Mouse (Mus musculus): ENCODE results near the gene Krr1. TPM values are rescaled to one million over a fixed set of nuclear protein-coding genes. Genes with fewer than 3 reads are reported as not detected.

Gene Krr1
- polyA plus RNA-seq, 1 experiment from 2014 or later = 32.0 TPM

DNA sequence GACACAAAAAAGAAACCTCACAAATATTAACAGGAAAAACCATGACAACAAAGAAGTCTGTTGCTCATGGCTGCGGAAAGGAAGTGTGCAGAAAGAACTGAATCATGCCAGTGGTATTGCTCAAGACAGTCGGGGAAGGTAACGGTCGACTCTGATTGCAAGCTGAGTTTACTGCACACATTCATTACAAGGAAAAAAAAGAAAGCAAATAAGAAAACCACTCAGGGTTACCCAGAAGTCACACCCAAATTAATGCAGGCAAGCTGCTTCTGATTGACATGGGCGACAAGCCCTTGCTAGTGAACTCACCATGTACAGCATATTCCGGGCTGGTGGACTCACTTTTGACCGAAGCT is 24.1 kb downstream of the Krr1 start:
- H3K4me3 ChIP-seq (replicated peaks; ENCODE audit: low read depth, low read length) = no peak overlapping the region
- DNase-seq (ENCODE audit: low spot score) (no peak), ATAC-seq (replicated peaks; ENCODE audit: low FRiP score, low read depth) (no peak)
- H3K36me3 ChIP-seq (ENCODE audit: insufficient read depth, low read length) = no peaks in the 10 kb centered on the region
- H3K4me2 ChIP-seq (ENCODE audit: low read length) = no peak overlapping the region
- 87% methylated on average over 7 of the region's 7 CpGs for WGBS
- no peaks in the 10 kb centered on the region for H3K9me3 ChIP-seq (replicated peaks; ENCODE audit: low read length)
- no peaks in the 10 kb centered on the region for H3K4me1 ChIP-seq (replicated peaks; ENCODE audit: insufficient read depth, low read length)
- H3K27me3 ChIP-seq (ENCODE audit: insufficient read depth, low read length) = no peaks in the 10 kb centered on the region
- no peak overlapping the region for H3K27ac ChIP-seq
- no peak for TF ChIP-seq CTCF (IDR thresholded peaks at IDR 0.05; ENCODE audit: low read depth)
- H3K9ac ChIP-seq (ENCODE audit: low read depth, low read length) = no peak overlapping the region

DNA sequence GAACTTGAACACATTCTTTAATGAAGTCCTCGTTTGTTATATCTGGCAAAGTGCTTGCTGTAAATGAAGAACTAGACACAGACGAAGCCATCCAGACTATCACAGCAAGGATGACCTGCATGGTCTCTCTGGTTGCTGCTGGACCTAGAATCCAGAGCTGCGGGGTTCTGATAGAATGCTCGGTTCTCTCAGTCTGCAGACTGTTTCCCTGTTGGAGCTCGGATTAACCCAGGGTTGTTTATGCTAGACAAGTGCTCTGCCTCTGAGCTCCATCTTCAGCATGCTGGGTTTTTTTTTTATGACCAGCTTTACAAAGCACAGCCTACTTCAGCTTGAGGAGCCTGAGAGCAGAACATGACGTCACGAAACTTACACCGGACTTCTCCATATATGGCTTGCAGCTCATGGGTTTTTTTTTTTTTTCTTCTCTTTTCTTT is 24.5 kb downstream of the Krr1 start:
- no peaks in the 10 kb centered on the region for H3K4me1 ChIP-seq (replicated peaks; ENCODE audit: insufficient read depth, low read length)
- H3K9me3 ChIP-seq (replicated peaks; ENCODE audit: low read length) = no peaks in the 10 kb centered on the region
- H3K36me3 ChIP-seq (ENCODE audit: insufficient read depth, low read length) = no peaks in the 10 kb centered on the region
- ATAC-seq (replicated peaks; ENCODE audit: low FRiP score, low read depth) (no peak), DNase-seq (ENCODE audit: low spot score) (no peak)
- no peak for TF ChIP-seq CTCF (IDR thresholded peaks at IDR 0.05; ENCODE audit: low read depth)
- WGBS = 73% methylated on average over 8 of the region's 8 CpGs
- H3K27ac ChIP-seq = no peak overlapping the region
- no peak overlapping the region for H3K4me3 ChIP-seq (replicated peaks; ENCODE audit: low read depth, low read length)
- no peak overlapping the region for H3K9ac ChIP-seq (ENCODE audit: low read depth, low read length)
- no peaks in the 10 kb centered on the region for H3K27me3 ChIP-seq (ENCODE audit: insufficient read depth, low read length)
- no peak overlapping the region for H3K4me2 ChIP-seq (ENCODE audit: low read length)

DNA sequence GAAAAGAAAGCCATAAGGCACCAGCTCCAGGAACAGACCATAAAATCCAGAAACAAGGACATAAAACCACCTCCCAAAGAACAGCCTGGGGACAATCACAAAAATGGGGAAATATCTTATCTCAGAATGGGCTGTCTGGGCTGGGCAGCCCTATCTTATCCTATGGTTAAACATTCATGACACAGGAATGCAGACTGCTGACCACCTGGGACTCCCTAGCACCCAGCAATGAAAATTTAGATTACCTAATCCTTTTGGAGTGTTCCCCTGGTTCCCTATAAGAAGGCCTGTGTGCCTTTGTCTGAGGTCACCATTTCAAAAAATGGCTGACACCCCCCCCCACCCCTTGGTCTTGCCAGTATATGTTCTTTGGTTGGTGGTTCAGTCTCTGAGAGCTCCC is 25.2 kb downstream of the Krr1 start:
- no peak overlapping the region for H3K9ac ChIP-seq (ENCODE audit: low read depth, low read length)
- H3K4me3 ChIP-seq (replicated peaks; ENCODE audit: low read depth, low read length) = no peak overlapping the region
- no peaks in the 10 kb centered on the region for H3K9me3 ChIP-seq (replicated peaks; ENCODE audit: low read length)
- no peak for TF ChIP-seq CTCF (IDR thresholded peaks at IDR 0.05; ENCODE audit: low read depth)
- DNase-seq (ENCODE audit: low spot score) (no peak), ATAC-seq (replicated peaks; ENCODE audit: low FRiP score, low read depth) (no peak)
- no peaks in the 10 kb centered on the region for H3K36me3 ChIP-seq (ENCODE audit: insufficient read depth, low read length)
- H3K27ac ChIP-seq = no peak overlapping the region
- H3K27me3 ChIP-seq (ENCODE audit: insufficient read depth, low read length) = no peaks in the 10 kb centered on the region
- no peaks in the 10 kb centered on the region for H3K4me1 ChIP-seq (replicated peaks; ENCODE audit: insufficient read depth, low read length)
- no peak overlapping the region for H3K4me2 ChIP-seq (ENCODE audit: low read length)

DNA sequence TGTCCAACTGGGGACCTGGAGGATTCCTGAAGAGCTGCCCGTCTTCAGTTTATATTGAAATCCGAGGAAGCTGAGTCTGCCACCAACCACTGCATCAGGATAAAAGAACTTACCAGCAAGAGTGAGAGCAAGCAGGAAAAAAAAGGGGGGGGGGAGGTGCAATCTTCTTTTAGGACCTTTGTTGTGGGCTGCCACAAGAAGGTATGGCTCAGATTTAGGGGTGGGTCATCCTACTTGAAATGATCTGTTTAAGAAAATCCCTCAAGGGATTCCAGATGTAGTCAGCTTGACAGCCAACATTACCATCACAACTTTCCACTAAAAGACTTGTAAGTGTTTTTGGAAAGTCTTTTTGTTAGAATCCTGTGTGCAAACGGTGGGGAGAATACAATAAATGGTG is 27.3 kb downstream of the Krr1 start:
- ATAC-seq (replicated peaks; ENCODE audit: low FRiP score, low read depth) = no peak
- Histone ChIP-seq H3K4me3 (replicated peaks; ENCODE audit: low read depth, low read length) (no peak overlapping the region), H3K4me1 (replicated peaks; ENCODE audit: insufficient read depth, low read length) (no peaks in the 10 kb centered on the region), H3K27me3 (ENCODE audit: insufficient read depth, low read length) (no peaks in the 10 kb centered on the region), H3K36me3 (ENCODE audit: insufficient read depth, low read length) (no peaks in the 10 kb centered on the region), H3K9ac (ENCODE audit: low read depth, low read length) (no peak overlapping the region), H3K4me2 (ENCODE audit: low read length) (no peak overlapping the region), H3K27ac (no peak overlapping the region), H3K9me3 (replicated peaks; ENCODE audit: low read length) (no peaks in the 10 kb centered on the region)
- WGBS = 58% methylated on average over 3 of the region's 3 CpGs
- DNase-seq (ENCODE audit: low spot score) = no peak
- no peak for TF ChIP-seq CTCF (IDR thresholded peaks at IDR 0.05; ENCODE audit: low read depth)

DNA sequence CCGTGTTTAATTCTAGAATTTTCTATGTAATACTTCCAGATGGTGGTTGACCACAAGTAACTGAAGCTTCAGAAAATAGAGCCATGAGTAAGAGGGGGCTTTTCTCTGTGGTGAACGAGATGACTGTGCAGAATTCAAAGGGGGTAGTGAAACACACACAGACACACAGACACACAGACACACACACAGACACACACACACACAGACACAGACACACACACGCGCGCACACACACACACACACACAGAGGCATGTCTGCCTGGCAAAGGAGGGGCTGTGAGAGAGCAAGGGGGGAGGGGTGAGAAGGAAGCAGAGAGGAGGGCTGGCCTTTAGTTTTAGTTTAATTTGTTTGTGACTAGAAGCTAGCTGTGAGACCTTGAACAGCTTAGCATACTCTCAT is 28.1 kb downstream of the Krr1 start:
- no peak for TF ChIP-seq CTCF (IDR thresholded peaks at IDR 0.05; ENCODE audit: low read depth)
- no peaks in the 10 kb centered on the region for H3K36me3 ChIP-seq (ENCODE audit: insufficient read depth, low read length)
- H3K9me3 ChIP-seq (replicated peaks; ENCODE audit: low read length) = no peaks in the 10 kb centered on the region
- ATAC-seq (replicated peaks; ENCODE audit: low FRiP score, low read depth) (no peak), DNase-seq (ENCODE audit: low spot score) (no peak)
- no peaks in the 10 kb centered on the region for H3K4me1 ChIP-seq (replicated peaks; ENCODE audit: insufficient read depth, low read length)
- H3K27me3 ChIP-seq (ENCODE audit: insufficient read depth, low read length) = no peaks in the 10 kb centered on the region
- WGBS = 82% methylated on average over 5 of the region's 5 CpGs
- H3K4me2 ChIP-seq (ENCODE audit: low read length) = no peak overlapping the region
- H3K4me3 ChIP-seq (replicated peaks; ENCODE audit: low read depth, low read length) = no peak overlapping the region
- no peak overlapping the region for H3K9ac ChIP-seq (ENCODE audit: low read depth, low read length)
- no peak overlapping the region for H3K27ac ChIP-seq

DNA sequence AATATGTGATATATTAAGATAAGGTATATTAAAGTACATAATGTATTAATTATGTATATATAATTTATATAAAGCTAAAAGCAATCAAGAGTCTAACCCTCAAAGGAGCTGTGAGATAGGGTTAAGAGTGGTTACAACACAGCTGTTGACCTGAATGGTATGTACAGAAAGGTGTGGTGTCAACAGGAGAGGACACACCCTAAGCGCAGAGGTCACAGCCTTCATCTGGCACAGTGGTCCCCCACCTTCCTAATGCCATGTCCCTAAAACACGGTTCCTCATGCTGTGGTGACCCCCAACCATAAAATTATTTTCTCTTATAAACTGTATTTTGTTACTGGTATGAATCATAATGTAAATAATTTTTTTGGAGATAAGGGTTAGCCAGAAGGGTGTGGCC is 28.9 kb downstream of the Krr1 start:
- Histone ChIP-seq H3K4me3 (replicated peaks; ENCODE audit: low read depth, low read length) (no peak overlapping the region), H3K4me1 (replicated peaks; ENCODE audit: insufficient read depth, low read length) (no peaks in the 10 kb centered on the region), H3K4me2 (ENCODE audit: low read length) (no peak overlapping the region), H3K9ac (ENCODE audit: low read depth, low read length) (no peak overlapping the region), H3K27me3 (ENCODE audit: insufficient read depth, low read length) (no peaks in the 10 kb centered on the region), H3K9me3 (replicated peaks; ENCODE audit: low read length) (no peaks in the 10 kb centered on the region), H3K27ac (no peak overlapping the region), H3K36me3 (ENCODE audit: insufficient read depth, low read length) (no peaks in the 10 kb centered on the region)
- 92% methylated on average over 2 of the region's 2 CpGs for WGBS
- no peak for ATAC-seq (replicated peaks; ENCODE audit: low FRiP score, low read depth)
- no peak for TF ChIP-seq CTCF (IDR thresholded peaks at IDR 0.05; ENCODE audit: low read depth)
- no peak for DNase-seq (ENCODE audit: low spot score)

DNA sequence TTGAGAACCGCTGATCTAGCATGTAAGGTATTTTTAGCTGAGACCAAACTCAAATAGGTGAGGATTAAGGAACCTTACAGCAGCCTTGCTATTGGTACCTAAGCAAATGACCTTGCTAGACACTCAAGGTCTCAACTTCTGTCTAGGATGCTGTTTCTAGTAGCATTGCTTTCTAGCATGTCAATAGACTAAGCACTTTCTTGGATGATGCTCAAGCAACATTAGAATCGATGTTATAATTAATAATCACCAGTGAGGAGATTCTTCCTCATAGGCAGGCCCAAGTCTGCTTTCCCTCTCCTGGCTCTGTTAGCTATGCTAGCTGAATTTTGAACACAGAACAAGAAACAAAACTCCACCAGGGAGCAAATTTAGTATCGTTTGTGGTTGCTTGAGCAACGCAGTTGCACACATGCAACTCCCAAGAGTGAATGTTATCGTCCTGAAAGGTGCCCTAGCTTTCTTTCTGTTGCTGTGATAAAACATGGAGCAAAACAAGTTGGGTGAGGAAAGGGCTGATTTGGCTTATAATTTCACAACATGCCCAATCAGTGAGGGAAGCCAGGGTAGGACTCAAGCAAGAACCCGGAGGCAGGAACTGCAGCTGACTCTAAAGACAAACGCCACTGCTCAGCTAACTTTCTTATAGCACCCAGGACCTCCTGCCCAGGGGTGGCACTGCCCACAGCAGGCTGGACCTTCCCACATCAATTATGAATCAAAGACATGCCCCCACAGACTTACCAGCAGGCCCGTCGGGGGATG is 29.5 kb downstream of the Krr1 start:
- Histone ChIP-seq H3K4me1 (replicated peaks; ENCODE audit: insufficient read depth, low read length) (no peaks in the 10 kb centered on the region), H3K36me3 (ENCODE audit: insufficient read depth, low read length) (no peaks in the 10 kb centered on the region), H3K4me3 (replicated peaks; ENCODE audit: low read depth, low read length) (no peak overlapping the region), H3K27ac (no peak overlapping the region), H3K9ac (ENCODE audit: low read depth, low read length) (no peak overlapping the region), H3K27me3 (ENCODE audit: insufficient read depth, low read length) (no peaks in the 10 kb centered on the region), H3K9me3 (replicated peaks; ENCODE audit: low read length) (no peaks in the 10 kb centered on the region), H3K4me2 (ENCODE audit: low read length) (no peak overlapping the region)
- no peak for DNase-seq (ENCODE audit: low spot score)
- WGBS = 84% methylated on average over 9 of the region's 9 CpGs
- no peak for ATAC-seq (replicated peaks; ENCODE audit: low FRiP score, low read depth)
- TF ChIP-seq CTCF (IDR thresholded peaks at IDR 0.05; ENCODE audit: low read depth) = no peak

All from kidney, postnatal 0 days (tissue).